14 mouse cellular contexts compared by ENCODE assay signal in the genomic region with DNA sequence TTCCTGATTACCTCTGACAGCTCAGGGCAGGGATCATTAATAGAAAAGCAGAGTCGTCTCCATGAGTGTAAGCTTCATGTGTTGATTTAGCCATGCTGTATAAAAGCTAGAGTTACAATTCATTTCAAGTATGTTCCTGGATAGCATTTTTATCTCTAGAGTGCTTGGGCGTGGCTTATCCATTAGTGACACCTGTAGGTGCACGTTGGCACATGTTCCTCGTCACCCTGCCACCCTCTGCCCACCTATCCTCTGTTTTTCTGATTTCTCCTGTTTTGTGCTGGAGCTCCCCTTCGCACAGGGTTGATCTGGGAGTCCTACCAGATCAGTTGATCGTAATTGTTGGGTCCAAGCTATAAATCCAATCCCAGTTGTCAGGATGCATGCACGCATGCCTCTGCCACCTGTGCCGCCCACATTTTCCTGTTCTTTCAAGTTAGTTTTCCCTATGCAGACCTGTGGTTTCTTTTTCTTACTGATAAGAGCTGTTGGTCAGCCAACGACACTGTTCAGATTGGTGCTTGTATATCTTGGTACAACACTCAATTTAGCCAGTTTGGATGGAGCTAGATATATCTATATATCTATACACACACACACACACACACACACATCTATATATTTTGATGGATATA. TPM values are rescaled to one million over a fixed set of nuclear protein-coding genes. Genes with fewer than 3 reads are reported as not detected.
DNase-seq lines count a peak whose midpoint lies in the region; ATAC-seq lines count a peak whose summit lies in the region.
"Had no signal": no experiment of that assay in that cellular context is flagged by ENCODE, and none has a peak within 500 bp of the region (broad histone marks: within the 10 kb centered on the region; RNA-seq: fewer than 3 reads in every experiment).

No protein-coding gene starts in this region.

- peak overlapping the region; percentile 5; the same call in 1 of the 2 replicates for H3K4me2 ChIP-seq in lung, embryonic 15.5 days
- peak overlapping the region; percentile 87; the same call in 1 of the 2 replicates for H3K4me2 ChIP-seq in intestine, embryonic 15.5 days (replicated peaks)
- peak overlapping the region; percentile 11; the same call in 1 of the 2 replicates for H3K4me2 ChIP-seq in neural tube, embryonic 13.5 days
- H3K4me2 ChIP-seq: heart, embryonic 15.5 days had no signal

- no peak; the same call in 1 of the 2 replicates for ATAC-seq in lung, embryonic 15.5 days (ENCODE audit: borderline replicate concordance, extremely low read depth, low FRiP score, low TSS enrichment)
- 0 out of 2 replicates have a peak, but pooled peaks have one; percentile 8 for ATAC-seq in intestine, embryonic 15.5 days
- ATAC-seq in neural tube, embryonic 13.5 days (ENCODE audit: low read depth), result no peak

- no peak overlapping the region for H3K4me3 ChIP-seq in lung, embryonic 15.5 days
- H3K4me3 ChIP-seq in intestine, embryonic 15.5 days (replicated peaks), result no peak overlapping the region
- H3K4me3 ChIP-seq in neural tube, embryonic 13.5 days, result no peak overlapping the region
- H3K4me3 ChIP-seq: heart, embryonic 15.5 days had no signal

- 51% methylated on average over 9 of the region's 9 CpGs for WGBS in lung, embryonic 15.5 days
- 60% methylated on average over 9 of the region's 9 CpGs for WGBS in intestine, embryonic 15.5 days
- 70% methylated on average over 9 of the region's 9 CpGs for WGBS in neural tube, embryonic 13.5 days

- DNase-seq in embryo, embryonic 10 days (ENCODE audit: low spot score), result peak; percentile 2
- DNase-seq in embryo, embryonic 9.5 days (ENCODE audit: extremely low spot score), result no peak
- DNase-seq in lung, postnatal 25 days (ENCODE audit: low spot score), result no peak
- DNase-seq in kidney, postnatal 10 days, result no peak
- DNase-seq in right cerebral cortex, adult 2 months (ENCODE audit: low spot score in 2 of 2), result no peak
- DNase-seq: adrenal gland, adult 8-10 months; B cell, adult 2 months; kidney, adult 9 months; thymus, adult 18-20 months had no signal

- no peak overlapping the region for H3K9ac ChIP-seq in lung, embryonic 15.5 days
- H3K9ac ChIP-seq in intestine, embryonic 15.5 days, result no peak overlapping the region
- no peak overlapping the region for H3K9ac ChIP-seq in neural tube, embryonic 13.5 days
- H3K9ac ChIP-seq: heart, embryonic 15.5 days had no signal

- H3K27ac ChIP-seq in lung, embryonic 15.5 days, result no peak overlapping the region
- H3K27ac ChIP-seq in intestine, embryonic 15.5 days, result no peak overlapping the region
- no peak overlapping the region for H3K27ac ChIP-seq in neural tube, embryonic 13.5 days (replicated peaks)
- H3K27ac ChIP-seq: heart, embryonic 15.5 days had no signal

- no peaks in the 10 kb centered on the region for H3K27me3 ChIP-seq in lung, embryonic 15.5 days
- H3K27me3 ChIP-seq in intestine, embryonic 15.5 days (replicated peaks), result no peaks in the 10 kb centered on the region
- H3K27me3 ChIP-seq in neural tube, embryonic 13.5 days, result no peaks in the 10 kb centered on the region
- H3K27me3 ChIP-seq: heart, embryonic 15.5 days; megakaryocyte, embryonic 14.5 days had no signal

- peaks cover 83% of the 10 kb centered on the region for H3K4me1 ChIP-seq in lung, embryonic 15.5 days
- H3K4me1 ChIP-seq in intestine, embryonic 15.5 days (replicated peaks), result peaks cover 46% of the 10 kb centered on the region
- peaks cover 96% of the 10 kb centered on the region for H3K4me1 ChIP-seq in neural tube, embryonic 13.5 days (replicated peaks)

- peaks cover 94% of the 10 kb centered on the region for H3K36me3 ChIP-seq in lung, embryonic 15.5 days
- H3K36me3 ChIP-seq in intestine, embryonic 15.5 days, result peaks cover 50% of the 10 kb centered on the region
- peaks cover 99% of the 10 kb centered on the region for H3K36me3 ChIP-seq in neural tube, embryonic 13.5 days

- no peaks in the 10 kb centered on the region for H3K9me3 ChIP-seq in lung, embryonic 15.5 days
- no peaks in the 10 kb centered on the region for H3K9me3 ChIP-seq in intestine, embryonic 15.5 days
- H3K9me3 ChIP-seq in neural tube, embryonic 13.5 days, result no peaks in the 10 kb centered on the region
- H3K9me3 ChIP-seq: heart, embryonic 15.5 days; megakaryocyte, embryonic 14.5 days had no signal

RNA-seq across cellular contexts. Expression of gene Scd2, which starts 8.3 kb away (rescaled TPM):
- 210 and 224 TPM in 2 replicates for polyA plus RNA-seq in lung, embryonic 15.5 days (2015; fragmentation: Nextera tagmentation; extraction: Ambion mirVana)
- polyA plus RNA-seq in intestine, embryonic 15.5 days (2015; fragmentation: Nextera tagmentation; extraction: Ambion mirVana), result 417 and 432 TPM in 2 replicates
- polyA plus RNA-seq in neural tube, embryonic 13.5 days (2015; fragmentation: Nextera tagmentation; extraction: Ambion mirVana), result 255 and 272 TPM in 2 replicates

RNA-seq across cellular contexts. Expression of gene Scd4, which starts 31.1 kb away (rescaled TPM):
- 0.15 and 0.35 TPM in 2 replicates for polyA plus RNA-seq in lung, embryonic 15.5 days (2015; fragmentation: Nextera tagmentation; extraction: Ambion mirVana)
- 0.10 and 0.19 TPM in 2 replicates for polyA plus RNA-seq in intestine, embryonic 15.5 days (2015; fragmentation: Nextera tagmentation; extraction: Ambion mirVana)
- polyA plus RNA-seq in neural tube, embryonic 13.5 days (2015; fragmentation: Nextera tagmentation; extraction: Ambion mirVana), result 0.06 TPM in 1 of 2 replicates, not detected in the other

Comparison
In these comparisons a context has a peak if more than half of its experiments do, and no peak if none do; other contexts are left out.
1. H3K4me2 ChIP-seq: peak in every context shown above with its lines; median percentile 87 in intestine, embryonic 15.5 days; 11 in neural tube, embryonic 13.5 days; 5 in lung, embryonic 15.5 days.